Mouse (Mus musculus): ENCODE results near the gene Arxes2. TPM values are rescaled to one million over a fixed set of nuclear protein-coding genes. Genes with fewer than 3 reads are reported as not detected.
A peak's percentile ranks its signal among the peaks of the same experiment; 100 is the strongest.

The Arxes2 gene
- total RNA-seq, 2 experiments from 2014 or later: 7.7 to 8.8 TPM

GRCm38 (mm10) chrX:136032799-136033763, 39.5 kb downstream of the Arxes2 start, which contains the start of gene Arxes1:
TSS of gene Arxes1 (plus strand) at chrX:136033367.
- peak in 1 of 2 experiments; percentile 9 for DNase-seq (ENCODE audit: low spot score in 2 of 2)

DNA sequence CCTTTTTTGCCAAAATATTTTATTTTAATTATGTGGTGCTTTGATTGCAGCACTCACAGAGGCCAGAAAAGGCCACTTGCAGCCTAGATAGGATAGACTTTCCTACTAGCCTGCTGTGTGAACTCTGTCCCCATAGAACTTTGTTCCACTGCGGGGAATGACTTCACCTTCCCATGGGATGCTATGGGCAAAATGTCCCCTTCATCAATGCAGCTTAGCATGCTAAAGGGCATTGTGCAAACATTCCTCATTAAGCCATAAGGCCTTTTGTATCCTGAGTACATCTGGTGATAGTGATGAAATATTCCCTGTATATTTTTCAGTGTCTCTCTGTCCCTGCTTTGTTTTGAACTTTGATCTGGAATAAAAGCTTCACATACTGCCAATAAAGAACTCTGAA, 50.1 kb downstream of the Arxes2 start:
- DNase-seq (ENCODE audit: low spot score in 2 of 2): no peak

Other genes with a start within 250 kb of the Arxes2 start
- 10 to 100 TPM; 33.0 to 40.2 TPM for gene Bhlhb9, start 196.2 kb upstream of the Arxes2 start, total RNA-seq (2021)
- 10 to 100 TPM; 16.4 to 21.1 TPM for gene Gprasp2, start 154.8 kb upstream of the Arxes2 start, total RNA-seq (2021)
- gene Arxes1, start 39.5 kb downstream of the Arxes2 start, total RNA-seq (2021): 1 to 10 TPM; 3.1 to 5.5 TPM
- gene Bex2, start 74.4 kb downstream of the Arxes2 start, total RNA-seq (2021): 1 to 10 TPM; 1.6 to 7.4 TPM
- gene Nxf3, start 91.4 kb downstream of the Arxes2 start, total RNA-seq (2021): not detected
- under 1 TPM; 0.74 to 0.96 TPM for gene Bex4, start 145.2 kb downstream of the Arxes2 start, total RNA-seq (2021)
- 10 to 100 TPM; 61.9 to 77.7 TPM for gene Tceal8, start 178.5 kb downstream of the Arxes2 start, total RNA-seq (2021)
- 100 to 1,000 TPM; 118 to 136 TPM for gene Tceal5, start 210.1 kb downstream of the Arxes2 start, total RNA-seq (2021)
- gene Tceal7, start 221.0 kb downstream of the Arxes2 start, total RNA-seq (2021): 1,000 to 10,000 TPM; 1,198 to 1,219 TPM
- gene Bex1, start 221.7 kb downstream of the Arxes2 start, total RNA-seq (2021): 100 to 1,000 TPM in 1 of 2 experiments, 10 to 100 TPM in 1; 96.8 to 121 TPM